Mouse (Mus musculus) midbrain, embryonic 15.5 days (tissue): ENCODE measurements around the gene Atf7ip. TPM values are rescaled to one million over a fixed set of nuclear protein-coding genes. Genes with fewer than 3 reads are reported as not detected.

Experiments used
- ATAC-seq: fragments of 200-750 bp; cut with Nextera tagmentation; replicated peaks from 2 replicates; pipeline ENCODE4 v1.8.0; 2017; ENCODE audit warnings: moderate TSS enrichment
- H3K27ac ChIP-seq: fragments of 300-500 bp; sonication (generic); 2 replicates; pipeline ENCODE4 v1.5.1; 2015; ENCODE audit warnings: mild to moderate bottlenecking, inconsistent platforms
- H3K27me3 ChIP-seq: fragments of 300-500 bp; sonication (generic); replicated peaks from 2 replicates; pipeline ENCODE4 v1.6.1; 2015; ENCODE audit warnings: inconsistent platforms
- H3K36me3 ChIP-seq: fragments of 300-500 bp; sonication (generic); replicated peaks from 2 replicates; pipeline ENCODE4 v1.6.1; 2015; ENCODE audit warnings: inconsistent platforms
- H3K4me1 ChIP-seq: fragments of 300-500 bp; sonication (generic); 2 replicates; pipeline ENCODE4 v1.6.1; 2015; ENCODE audit warnings: inconsistent platforms
- H3K4me2 ChIP-seq: fragments of 300-500 bp; sonication (generic); 2 replicates; pipeline ENCODE4 v1.6.1; 2015; ENCODE audit warnings: inconsistent platforms, mild to moderate bottlenecking, moderate library complexity
- H3K4me3 ChIP-seq: fragments of 300-500 bp; sonication (generic); 2 replicates; pipeline ENCODE4 v1.5.1; 2015; ENCODE audit warnings: mild to moderate bottlenecking, inconsistent platforms
- H3K9ac ChIP-seq: fragments of 300-500 bp; sonication (generic); 2 replicates; pipeline ENCODE4 v1.6.1; 2015; ENCODE audit warnings: mild to moderate bottlenecking, inconsistent platforms
- H3K9me3 ChIP-seq: fragments of 300-500 bp; sonication (generic); 2 replicates; pipeline ENCODE4 v1.6.1; 2016; ENCODE audit warnings: inconsistent platforms
- WGBS: fragments of 180-500 bp; shearing (Covaris S2); methylation state at CpG from one replicate; pipeline ENCODE4 v1.1.7; 2015; ENCODE audit warnings: mixed read lengths; 5-methylcytosine and 5-hydroxymethylcytosine counted together
- polyA plus RNA-seq: library from polyadenylated mRNA; unstranded; fragments of >200 nt; fragmentation: Nextera tagmentation; extraction: Ambion mirVana; gene quantifications from 2 replicates; pipeline ENCODE4 v1.2.1, GENCODE M21; 2015

The Atf7ip gene
- polyA plus RNA-seq, 1 experiment from 2014 or later, result 44.7 TPM

DNA sequence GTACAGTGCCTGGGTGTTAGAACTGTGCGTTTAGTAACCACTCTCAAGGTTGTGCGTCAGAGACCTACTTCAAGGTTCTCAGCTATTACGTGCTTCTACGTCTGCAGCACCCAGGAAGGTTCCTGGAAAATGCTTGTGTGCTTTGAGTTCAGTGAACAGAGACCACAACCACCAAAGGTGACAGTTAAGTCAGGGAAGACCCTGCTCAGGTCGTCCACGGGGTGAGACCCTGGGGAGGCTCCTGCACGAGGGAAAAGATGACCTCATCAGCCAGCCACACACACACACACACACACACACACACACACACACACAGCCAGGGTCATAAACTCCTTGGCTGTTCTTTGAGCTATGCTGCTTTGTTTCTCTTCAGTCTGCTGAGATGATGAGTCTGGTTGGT lies 96.6 kb downstream of the Atf7ip start:
- Histone ChIP-seq H3K27ac (no peak overlapping the region), H3K9ac (no peak overlapping the region), H3K9me3 (no peaks in the 10 kb centered on the region), H3K27me3 (no peaks in the 10 kb centered on the region), H3K4me2 (no peak overlapping the region), H3K36me3 (peaks cover 60% of the 10 kb centered on the region), H3K4me3 (no peak overlapping the region), H3K4me1 (no peaks in the 10 kb centered on the region)
- WGBS, result 88% methylated on average over 7 of the region's 7 CpGs
- no peak for ATAC-seq

DNA sequence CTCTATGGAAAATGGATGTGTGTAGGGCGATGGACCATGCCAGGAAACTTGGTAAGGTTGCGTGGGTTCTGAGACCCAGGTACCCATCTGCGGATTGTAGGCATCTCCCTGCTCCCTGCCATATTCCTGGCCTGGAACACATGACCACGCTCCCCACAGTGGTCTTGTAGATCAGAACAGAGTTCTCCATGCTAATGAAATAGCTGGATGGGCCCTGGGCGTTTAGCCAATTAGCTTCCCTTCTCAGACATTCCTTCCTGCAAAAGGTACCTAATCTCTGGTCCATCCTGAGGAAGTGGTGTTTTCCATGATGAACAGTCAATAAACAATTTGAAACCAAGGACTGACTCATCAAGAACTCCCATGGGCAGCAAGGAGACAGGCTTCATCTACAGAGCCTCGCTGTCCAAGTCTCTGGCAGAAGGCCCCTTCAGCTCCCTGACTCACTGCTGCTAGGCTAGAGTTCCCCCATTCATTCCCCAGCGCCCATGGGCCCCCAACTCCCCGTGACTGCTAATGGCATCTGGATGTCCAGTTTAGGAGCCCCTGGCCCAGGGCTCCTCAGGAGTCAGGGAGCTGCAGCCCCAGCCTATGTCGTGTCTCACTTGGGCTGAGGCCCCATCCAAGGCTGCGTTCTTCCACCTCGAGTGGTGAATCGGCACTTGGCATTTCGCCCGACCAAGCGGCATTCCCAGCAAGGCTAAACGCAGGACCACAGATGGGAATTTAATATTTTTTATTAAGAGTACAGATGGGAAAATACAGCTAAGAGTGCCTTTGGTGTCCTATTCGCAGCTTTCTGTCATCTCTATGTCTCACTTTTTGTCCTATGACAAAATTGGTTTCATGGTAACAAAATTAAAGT lies 105.6 kb downstream of the Atf7ip start:
- Histone ChIP-seq H3K36me3 (peaks cover 22% of the 10 kb centered on the region), H3K9me3 (no peaks in the 10 kb centered on the region), H3K4me2 (no peak overlapping the region), H3K27ac (no peak overlapping the region), H3K27me3 (no peaks in the 10 kb centered on the region), H3K9ac (no peak overlapping the region), H3K4me1 (no peaks in the 10 kb centered on the region), H3K4me3 (no peak overlapping the region)
- 94% methylated on average over 17 of the region's 17 CpGs for WGBS
- ATAC-seq, result no peak

DNA sequence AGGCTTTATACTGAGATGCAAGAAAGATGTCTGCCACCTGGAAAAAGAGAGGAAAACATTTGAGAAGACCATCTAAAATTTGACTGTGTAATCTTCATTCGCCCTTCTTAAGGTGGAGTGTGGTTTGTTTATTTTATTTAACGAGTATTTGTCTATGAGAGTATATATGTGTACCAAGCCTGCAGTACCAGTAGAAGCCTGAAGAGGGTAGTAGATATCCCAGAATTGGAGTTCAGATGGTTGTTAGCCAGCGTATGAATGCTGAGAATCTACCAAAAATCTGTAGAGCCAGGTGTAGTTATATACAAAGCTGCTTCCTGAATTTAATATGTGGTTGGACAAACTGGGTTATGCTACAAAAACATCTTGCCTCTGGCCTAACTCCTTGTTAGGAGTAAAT lies 106.3 kb downstream of the Atf7ip start:
- Histone ChIP-seq H3K4me3 (no peak overlapping the region), H3K27me3 (no peaks in the 10 kb centered on the region), H3K36me3 (peaks cover 18% of the 10 kb centered on the region; the same call in 1 of the 2 replicates), H3K9ac (no peak overlapping the region), H3K4me1 (no peaks in the 10 kb centered on the region), H3K9me3 (no peaks in the 10 kb centered on the region), H3K27ac (no peak overlapping the region), H3K4me2 (no peak overlapping the region)
- 98% methylated on average over 3 of the region's 3 CpGs for WGBS
- ATAC-seq, result no peak

DNA sequence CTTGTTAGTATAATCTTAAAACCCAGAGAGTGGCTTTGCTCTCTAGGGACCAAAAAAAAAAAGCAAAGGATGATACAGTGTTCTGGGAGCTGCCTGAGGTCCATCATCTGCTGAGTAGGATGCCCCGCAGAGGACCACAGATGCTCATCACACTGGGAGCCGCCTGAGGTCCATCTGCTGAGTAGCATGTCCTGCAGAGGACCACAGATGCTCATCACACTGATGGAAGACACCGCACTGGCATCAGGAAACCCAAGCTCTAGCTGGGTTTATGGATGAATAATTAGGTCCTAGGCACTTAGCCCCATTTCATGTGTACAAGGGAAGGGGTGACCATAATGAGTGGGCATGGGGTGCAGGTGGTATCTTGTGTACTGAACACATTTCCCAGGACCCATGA lies 108.2 kb downstream of the Atf7ip start:
- no peak for ATAC-seq

DNA sequence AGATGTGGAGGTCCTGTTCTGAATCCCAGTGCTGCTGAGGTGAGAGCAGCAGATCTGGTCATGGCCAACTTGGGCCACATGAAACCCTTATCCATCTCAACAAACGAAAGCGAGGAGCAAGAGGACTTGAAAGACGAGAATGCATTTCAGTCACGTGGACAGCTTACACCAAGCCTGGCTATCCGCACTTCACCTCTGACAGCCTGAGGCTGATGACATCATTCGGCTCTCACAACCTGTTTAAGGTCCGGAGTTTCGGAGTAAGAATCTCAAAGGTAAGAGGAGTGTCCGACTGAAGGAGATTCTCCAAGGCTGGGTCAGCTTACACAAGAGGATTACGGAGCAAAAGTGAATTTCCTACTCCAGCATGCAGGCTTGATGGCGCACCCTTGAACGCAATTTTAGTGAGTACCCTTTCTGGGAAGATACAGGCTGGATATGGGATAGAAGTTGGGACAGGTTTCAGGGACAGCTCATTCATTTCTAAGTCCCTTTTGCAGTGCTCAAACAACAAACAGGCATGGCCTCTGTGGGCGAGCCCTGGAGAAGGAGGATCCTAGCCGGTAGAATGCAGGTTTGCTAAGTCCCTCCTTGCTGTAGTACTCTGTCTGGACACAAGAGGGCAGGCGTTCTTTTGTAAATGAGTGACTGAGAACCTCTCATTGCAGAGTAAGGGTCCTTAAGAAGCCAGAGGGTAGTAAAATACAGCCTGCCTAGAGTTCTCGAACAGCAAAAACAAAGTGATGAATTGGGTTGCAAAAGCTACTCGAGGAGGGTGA lies 114.6 kb downstream of the Atf7ip start:
- H3K9ac ChIP-seq, result no peak overlapping the region
- no peak for ATAC-seq
- WGBS, result 54% methylated on average over 17 of the region's 17 CpGs

More for the DNA sequence above, 108.2 kb downstream of the Atf7ip start:
- WGBS, result 83% methylated on average over 3 of the region's 3 CpGs
- Histone ChIP-seq H3K4me1 (no peaks in the 10 kb centered on the region), H3K9ac (no peak overlapping the region), H3K9me3 (no peaks in the 10 kb centered on the region), H3K4me3 (no peak overlapping the region), H3K27ac (no peak overlapping the region), H3K27me3 (no peaks in the 10 kb centered on the region), H3K4me2 (no peak overlapping the region), H3K36me3 (peaks cover 7% of the 10 kb centered on the region; the same call in 1 of the 2 replicates)

DNA sequence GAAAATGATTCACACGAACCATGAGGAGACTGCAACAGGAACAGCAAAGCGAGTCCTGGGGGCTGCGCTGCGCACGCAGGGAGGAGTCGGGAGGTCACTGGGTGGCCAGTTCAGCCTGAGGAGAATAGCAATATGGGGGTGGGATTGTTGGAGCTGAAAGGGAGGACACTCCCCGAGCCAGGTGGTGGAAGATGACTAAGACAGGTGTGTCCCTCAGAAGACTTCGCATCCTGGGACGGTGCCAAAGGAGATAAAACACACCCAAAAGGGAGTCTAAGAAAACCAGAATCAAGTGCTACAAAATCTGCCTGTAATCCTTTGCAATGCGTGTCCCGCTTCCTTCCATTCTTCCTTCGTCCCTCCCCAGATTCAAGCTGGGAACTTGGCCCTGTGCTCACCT lies 119.5 kb downstream of the Atf7ip start:
- Histone ChIP-seq H3K9me3 (no peaks in the 10 kb centered on the region), H3K9ac (no peak overlapping the region), H3K4me3 (no peak overlapping the region), H3K4me1 (no peaks in the 10 kb centered on the region), H3K4me2 (no peak overlapping the region), H3K36me3 (no peaks in the 10 kb centered on the region), H3K27me3 (0 out of 2 replicates have a peak, but pooled peaks cover 2% of the 10 kb centered on the region), H3K27ac (no peak overlapping the region)
- no peak for ATAC-seq
- WGBS, result 87% methylated on average over 12 of the region's 12 CpGs

More for the DNA sequence above, 114.6 kb downstream of the Atf7ip start:
- Histone ChIP-seq H3K27ac (no peak overlapping the region), H3K36me3 (no peaks in the 10 kb centered on the region), H3K4me3 (no peak overlapping the region), H3K9me3 (no peaks in the 10 kb centered on the region), H3K27me3 (no peaks in the 10 kb centered on the region), H3K4me2 (no peak overlapping the region), H3K4me1 (no peaks in the 10 kb centered on the region)

DNA sequence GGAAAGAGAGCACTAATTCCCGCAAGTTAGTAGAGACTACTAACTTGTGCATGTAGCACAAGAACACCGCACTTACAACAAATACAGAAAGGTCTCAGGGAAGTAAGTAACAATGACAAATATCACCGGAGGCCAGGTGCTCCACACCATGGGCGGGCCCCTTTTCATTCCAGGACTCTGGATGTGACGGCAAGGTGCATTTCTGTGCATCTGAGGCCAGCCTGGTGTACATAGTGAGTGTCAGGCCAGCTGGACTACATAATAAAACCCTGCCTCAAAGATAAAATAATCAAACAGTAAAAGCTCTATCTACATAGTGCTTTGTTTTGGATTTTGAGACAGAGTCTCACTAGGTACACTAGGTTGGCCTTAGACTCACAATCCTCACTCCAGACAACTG lies 123.7 kb downstream of the Atf7ip start:
- H3K4me2 ChIP-seq, result no peak overlapping the region

DNA sequence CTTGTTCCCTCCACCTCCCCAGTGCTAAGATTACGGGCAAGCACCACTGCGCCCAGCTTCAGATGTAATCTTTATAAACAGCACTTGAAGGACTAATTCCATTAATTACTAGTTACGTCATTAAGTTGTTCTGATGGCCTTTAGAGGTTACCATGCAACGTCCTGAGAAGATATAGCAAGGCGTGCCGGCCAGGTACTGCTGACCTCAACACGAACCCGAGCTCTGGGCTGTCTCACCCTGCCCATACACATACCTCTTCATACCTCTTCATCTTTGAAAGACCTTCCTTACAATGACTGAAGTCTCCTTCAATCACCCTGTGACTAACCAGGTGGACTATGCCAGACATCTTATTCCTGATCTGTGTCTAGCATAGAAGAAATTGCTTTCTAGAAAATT lies 125.6 kb downstream of the Atf7ip start:
- no peak overlapping the region for H3K4me2 ChIP-seq
- 94% methylated on average over 8 of the region's 8 CpGs for WGBS
- ATAC-seq, result no peak
- no peaks in the 10 kb centered on the region for H3K4me1 ChIP-seq
- H3K9me3 ChIP-seq, result no peaks in the 10 kb centered on the region
- no peaks in the 10 kb centered on the region for H3K36me3 ChIP-seq
- H3K9ac ChIP-seq, result no peak overlapping the region
- no peak overlapping the region for H3K4me3 ChIP-seq
- H3K27ac ChIP-seq, result no peak overlapping the region
- H3K27me3 ChIP-seq, result no peaks in the 10 kb centered on the region

More for the DNA sequence above, 123.7 kb downstream of the Atf7ip start:
- Histone ChIP-seq H3K27ac (no peak overlapping the region), H3K36me3 (no peaks in the 10 kb centered on the region), H3K4me1 (no peaks in the 10 kb centered on the region), H3K9ac (no peak overlapping the region), H3K27me3 (0 out of 2 replicates have a peak, but pooled peaks cover 2% of the 10 kb centered on the region), H3K9me3 (no peaks in the 10 kb centered on the region), H3K4me3 (no peak overlapping the region)
- 96% methylated on average over 5 of the region's 5 CpGs for WGBS
- no peak for ATAC-seq

DNA sequence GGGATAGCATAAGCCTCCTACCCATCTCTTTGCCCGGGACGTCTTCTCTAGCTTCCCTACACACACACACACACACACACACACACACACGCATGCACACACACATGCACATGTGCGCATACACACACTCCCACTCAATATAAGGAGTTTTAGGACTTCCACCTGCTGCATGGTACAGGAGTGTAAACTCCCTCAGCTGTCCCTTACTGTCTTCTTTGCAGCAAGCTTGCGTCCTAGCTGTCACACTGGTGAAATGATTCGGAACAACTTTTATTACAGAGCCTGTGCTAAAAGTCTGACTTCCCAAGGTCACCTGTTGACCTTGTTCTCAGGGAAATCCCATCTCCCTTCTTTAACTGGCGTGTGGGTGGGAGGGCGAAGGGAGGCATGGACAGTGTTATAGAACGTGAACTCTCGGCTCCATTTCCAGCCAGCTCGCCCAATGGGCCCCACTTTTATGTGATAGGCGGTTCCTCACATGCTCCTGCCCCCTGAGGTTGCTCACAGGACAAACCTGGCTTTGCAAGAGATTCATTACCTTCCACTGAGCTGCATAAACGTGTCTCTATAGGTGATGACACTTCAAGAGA lies 126.1 kb downstream of the Atf7ip start:
- ATAC-seq, result no peak
- WGBS, result 90% methylated on average over 13 of the region's 13 CpGs
- no peak overlapping the region for H3K9ac ChIP-seq
- no peaks in the 10 kb centered on the region for H3K27me3 ChIP-seq
- H3K4me2 ChIP-seq, result no peak overlapping the region
- H3K9me3 ChIP-seq, result no peaks in the 10 kb centered on the region
- H3K27ac ChIP-seq, result no peak overlapping the region
- no peaks in the 10 kb centered on the region for H3K36me3 ChIP-seq
- H3K4me3 ChIP-seq, result no peak overlapping the region
- H3K4me1 ChIP-seq, result no peaks in the 10 kb centered on the region

DNA sequence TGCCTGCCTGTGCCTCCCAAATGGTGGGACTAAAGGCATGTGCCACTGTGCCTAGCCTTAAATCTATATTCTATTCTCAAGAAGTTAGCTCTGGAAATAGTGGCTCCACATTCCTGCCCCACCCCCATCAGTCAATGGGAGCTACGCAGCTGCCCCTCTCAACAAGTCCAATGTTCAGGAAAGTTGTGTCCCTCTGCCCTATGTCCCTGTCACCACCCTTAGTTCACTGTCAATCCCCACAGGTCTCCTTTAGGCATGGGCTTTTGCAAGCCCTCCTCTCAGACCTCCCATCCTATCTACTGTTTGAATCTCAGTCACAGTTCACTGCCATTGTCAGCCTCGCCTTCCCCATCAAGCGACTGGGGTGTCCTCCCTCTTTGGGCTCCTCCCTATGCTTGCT lies 127.2 kb downstream of the Atf7ip start:
- Histone ChIP-seq H3K36me3 (no peaks in the 10 kb centered on the region), H3K9me3 (no peaks in the 10 kb centered on the region), H3K27ac (no peak overlapping the region), H3K27me3 (no peaks in the 10 kb centered on the region), H3K4me3 (no peak overlapping the region), H3K4me1 (no peaks in the 10 kb centered on the region), H3K4me2 (no peak overlapping the region), H3K9ac (no peak overlapping the region)
- WGBS, result 88% methylated on average over 3 of the region's 3 CpGs
- no peak for ATAC-seq

DNA sequence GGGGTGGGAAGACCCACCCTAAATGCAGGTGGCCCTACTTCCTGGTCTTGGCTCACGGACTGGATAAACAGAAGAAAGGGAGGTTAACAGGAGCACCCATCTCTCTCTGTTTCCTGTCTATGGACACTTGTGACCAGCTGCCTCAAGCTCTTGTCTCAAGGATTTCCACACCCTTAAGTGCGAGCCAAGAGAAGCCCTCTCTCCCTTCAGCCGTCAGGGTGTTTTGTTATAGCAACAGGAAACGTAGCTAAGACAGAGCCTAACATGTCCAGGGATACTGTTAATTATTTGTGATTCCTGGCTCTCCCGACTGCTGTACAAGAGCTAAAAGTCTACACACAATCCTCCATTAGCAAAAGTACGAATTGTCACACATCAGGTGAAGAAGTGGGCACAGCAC lies 127.8 kb downstream of the Atf7ip start:
- WGBS, result 78% methylated on average over 6 of the region's 6 CpGs
- Histone ChIP-seq H3K9me3 (no peaks in the 10 kb centered on the region), H3K27ac (no peak overlapping the region), H3K4me2 (no peak overlapping the region), H3K4me1 (no peaks in the 10 kb centered on the region), H3K4me3 (no peak overlapping the region), H3K27me3 (no peaks in the 10 kb centered on the region), H3K36me3 (no peaks in the 10 kb centered on the region), H3K9ac (no peak overlapping the region)
- no peak for ATAC-seq

DNA sequence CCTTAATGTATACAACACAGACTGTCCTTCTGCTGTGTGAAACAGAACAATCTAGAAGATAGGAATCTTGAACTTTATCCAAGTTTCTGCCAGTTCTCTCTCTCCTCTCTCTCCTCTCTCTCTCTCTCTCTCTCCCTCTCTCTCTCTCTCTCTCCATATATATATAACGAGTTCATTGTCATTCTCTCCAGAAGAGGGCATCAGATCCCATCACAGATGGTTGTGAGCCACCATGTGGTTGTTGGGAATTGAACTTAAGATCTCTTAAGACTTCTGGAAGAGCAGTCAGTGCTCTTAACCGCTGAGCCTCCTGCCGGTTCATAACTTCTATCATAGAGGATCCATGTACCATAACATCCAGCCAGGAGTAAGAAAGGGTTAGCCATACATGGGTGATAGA lies 129.0 kb downstream of the Atf7ip start:
- Histone ChIP-seq H3K27me3 (no peaks in the 10 kb centered on the region), H3K9me3 (no peaks in the 10 kb centered on the region), H3K4me3 (no peak overlapping the region), H3K27ac (no peak overlapping the region), H3K36me3 (no peaks in the 10 kb centered on the region), H3K4me1 (no peaks in the 10 kb centered on the region), H3K4me2 (no peak overlapping the region), H3K9ac (no peak overlapping the region)
- 72% methylated on average over 3 of the region's 3 CpGs for WGBS
- ATAC-seq, result no peak
